Mouse (Mus musculus) lung, postnatal 14 days (tissue): ENCODE data around the gene Apold1.

Experiments
- DNase-seq: peaks from one replicate; pipeline ENCODE4 v3.0.0; 2021

Gene Apold1

GRCm38 (mm10) chr6:134981231-134982062 is at the start of gene Apold1:
Gene Apold1, plus strand, starts transcription at chr6:134981718.
- peak; percentile 25 for DNase-seq

DNA sequence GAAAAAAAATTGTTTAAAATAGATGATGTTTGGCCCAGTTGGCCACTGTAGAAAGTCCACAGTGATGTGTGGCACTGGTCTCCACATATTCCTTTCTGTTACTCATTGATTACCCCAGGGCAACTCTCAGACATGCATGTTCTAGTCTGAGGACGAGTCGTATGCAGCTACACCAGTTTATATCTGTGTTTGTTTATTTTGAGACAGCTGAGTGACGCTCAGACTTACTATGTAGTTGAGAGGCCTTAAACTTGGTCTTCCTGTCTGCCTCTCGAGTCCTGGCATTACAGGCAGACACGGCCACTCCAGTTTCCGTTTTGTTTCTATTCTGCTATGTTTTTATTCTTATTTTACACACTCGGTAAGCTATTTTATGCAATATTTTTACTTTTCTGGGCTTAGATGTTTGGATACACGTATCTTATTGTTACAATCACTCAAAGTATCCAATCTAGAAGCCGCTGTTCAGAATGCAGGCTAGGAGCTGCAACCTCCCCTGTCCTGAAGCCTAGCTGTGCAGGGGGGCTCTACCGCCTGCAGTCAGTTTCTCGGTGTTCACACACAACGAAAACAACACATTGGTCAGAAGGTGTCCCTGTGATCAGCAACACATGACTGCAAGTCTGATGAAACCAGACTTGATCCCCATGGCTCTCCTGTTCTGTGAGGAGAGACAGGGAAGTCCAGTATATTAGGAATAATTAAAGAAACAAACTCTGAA is 48.9 kb upstream of the Apold1 start:
- no peak for DNase-seq

GRCm38 (mm10) chr6:134933207-134933558 is 48.3 kb upstream of the Apold1 start:
- no peak for DNase-seq

DNA sequence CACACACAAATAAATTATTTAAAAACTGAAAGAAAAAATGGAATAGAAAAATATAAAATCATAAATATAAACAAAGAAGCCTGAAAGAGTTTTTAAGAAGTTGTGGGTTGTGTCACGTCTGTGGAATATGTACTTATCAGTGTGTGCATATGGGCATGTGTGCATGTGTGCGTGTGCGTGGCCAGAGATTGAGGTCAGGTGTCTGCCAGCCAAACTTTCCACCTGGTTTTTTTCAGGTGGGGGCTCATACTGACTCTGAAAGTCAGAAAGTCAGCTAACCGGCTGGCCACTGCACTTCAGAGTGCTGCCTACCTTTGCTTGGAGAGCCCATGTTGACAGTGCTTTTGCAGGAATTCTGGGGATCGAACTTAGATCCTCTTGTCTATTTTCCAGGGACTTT is 47.2 kb upstream of the Apold1 start:
- DNase-seq: no peak

GRCm38 (mm10) chr6:134939781-134940180 is 41.7 kb upstream of the Apold1 start:
- no peak for DNase-seq

GRCm38 (mm10) chr6:134943759-134944407 is 37.6 kb upstream of the Apold1 start:
- DNase-seq: no peak

- DNase-seq: no peak
Observed at GRCm38 (mm10) chr6:134946054-134946453, 35.5 kb upstream of the Apold1 start.

GRCm38 (mm10) chr6:134946858-134947257 is 34.7 kb upstream of the Apold1 start:
- no peak for DNase-seq

DNA sequence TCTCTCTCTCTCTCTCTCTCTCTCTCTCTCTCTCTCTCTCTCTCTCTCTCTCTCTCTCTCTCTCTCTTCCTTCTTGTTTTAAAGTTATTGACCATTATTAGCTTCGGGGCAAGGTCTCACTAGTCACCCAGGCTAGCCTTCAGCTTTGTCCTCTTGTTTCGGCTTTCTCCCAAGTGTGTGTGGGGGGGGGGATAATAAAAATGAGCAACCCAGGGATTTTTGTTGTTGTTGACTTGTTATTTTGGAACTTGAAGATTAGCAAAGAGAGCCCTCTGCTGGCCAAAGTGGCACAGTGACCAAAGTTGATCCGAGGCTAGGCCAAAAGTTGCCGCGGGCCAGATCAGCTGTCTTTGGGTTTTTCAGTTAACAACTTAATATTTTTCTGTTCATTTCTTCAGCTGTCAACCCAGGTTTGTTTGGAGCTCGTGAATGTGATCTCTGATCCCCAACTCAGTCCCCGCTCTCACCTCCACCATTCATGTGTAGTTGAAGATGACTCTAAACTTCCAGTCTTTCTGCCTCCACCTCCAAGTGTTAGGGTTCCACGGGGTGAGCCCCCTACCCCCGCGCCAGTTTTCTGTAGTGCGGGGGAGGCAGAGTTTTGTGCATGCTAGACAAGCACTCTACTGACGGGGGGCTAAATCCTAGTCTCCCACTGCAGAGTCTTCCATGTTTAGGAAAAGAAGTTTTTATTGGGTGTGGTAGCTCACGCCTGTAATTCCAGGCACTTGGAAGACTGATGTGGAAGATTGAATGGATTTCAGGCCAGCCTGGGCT is 34.0 kb upstream of the Apold1 start:
- peak; percentile 77 for DNase-seq

GRCm38 (mm10) chr6:134948522-134949061 is 32.9 kb upstream of the Apold1 start:
- DNase-seq: no peak

DNA sequence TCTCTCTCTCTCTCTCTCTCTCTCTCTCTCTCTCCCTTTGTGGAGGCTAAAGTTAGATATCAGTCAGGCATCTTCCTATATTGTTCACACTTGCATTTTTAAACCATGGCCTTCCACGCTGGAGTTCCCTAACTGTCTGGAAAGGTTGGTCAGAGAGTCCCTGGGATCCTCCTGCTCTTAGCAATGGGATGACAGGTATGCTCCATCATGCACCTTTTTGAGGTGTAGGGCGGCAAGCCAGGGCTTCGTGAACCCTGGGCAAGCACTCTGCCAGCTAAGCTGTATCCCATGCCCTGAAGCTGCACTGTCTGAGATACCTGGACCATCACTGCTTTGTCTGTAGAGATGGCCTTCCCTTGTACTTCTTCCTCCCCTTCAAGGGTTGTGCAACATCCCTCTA is 32.3 kb upstream of the Apold1 start:
- no peak for DNase-seq

DNA sequence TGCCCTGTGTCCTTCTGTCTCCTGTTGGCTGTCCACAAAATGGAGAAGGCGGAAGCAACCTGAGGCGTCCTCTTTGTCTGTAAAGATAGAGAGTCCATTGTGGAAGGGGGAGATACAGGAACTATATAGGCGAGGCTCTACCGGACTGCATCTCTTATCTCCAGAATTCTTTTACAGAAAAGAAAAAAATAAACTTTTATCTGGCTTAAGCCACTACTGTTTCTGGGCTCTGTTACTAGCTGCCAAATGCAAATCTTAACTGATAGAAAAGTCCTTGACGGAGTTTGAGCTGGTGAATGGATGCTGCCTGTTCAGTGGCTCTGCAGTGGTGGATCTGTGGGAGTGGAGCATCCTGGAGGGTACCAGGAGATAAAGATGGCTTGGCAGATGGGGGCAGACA is 30.2 kb upstream of the Apold1 start:
- DNase-seq: no peak

GRCm38 (mm10) chr6:134953976-134954375 is 27.5 kb upstream of the Apold1 start:
- DNase-seq: no peak

DNA sequence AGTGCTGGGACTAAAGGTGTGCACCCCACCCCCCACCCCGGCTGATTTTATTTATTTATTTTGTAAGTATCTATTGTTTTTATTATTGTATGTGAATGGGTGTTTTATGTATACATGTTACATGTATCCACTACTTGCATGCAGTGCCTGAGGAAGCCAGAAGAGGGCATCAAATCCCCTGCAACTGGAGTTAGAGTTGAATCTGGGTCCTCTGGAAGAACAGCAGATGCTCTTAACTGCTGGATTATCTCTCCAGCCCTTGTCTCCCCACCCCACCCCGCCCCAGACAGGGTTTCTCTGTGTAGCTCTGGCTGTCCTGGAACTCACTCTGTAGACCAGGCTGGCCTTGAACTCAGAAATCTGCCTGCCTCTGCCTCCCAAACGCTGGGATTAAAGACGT is 25.1 kb upstream of the Apold1 start:
- DNase-seq: no peak

- no peak for DNase-seq
Observed at GRCm38 (mm10) chr6:134961286-134961685, 20.2 kb upstream of the Apold1 start.

GRCm38 (mm10) chr6:134961858-134962517 is 19.5 kb upstream of the Apold1 start:
- DNase-seq: no peak

DNA sequence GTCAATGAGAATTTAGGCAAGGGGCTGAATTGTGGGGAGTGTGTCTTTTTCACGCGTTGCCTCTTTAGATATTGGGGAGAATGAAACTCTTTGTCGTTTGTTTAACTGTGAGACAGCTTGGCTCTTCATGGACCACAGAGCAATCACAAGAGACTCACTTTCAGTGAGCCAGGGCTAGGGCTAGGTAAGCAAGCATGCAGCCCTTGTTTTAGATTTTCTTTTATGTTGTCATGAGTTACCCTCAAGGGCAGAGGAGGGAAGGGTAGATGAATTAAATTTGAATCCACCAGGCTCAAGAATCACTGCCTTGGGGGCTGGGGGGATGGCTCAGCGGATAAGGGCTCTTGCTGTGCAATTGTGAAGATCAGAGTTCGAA is 19.0 kb upstream of the Apold1 start:
- no peak for DNase-seq

- no peak for DNase-seq
Observed at GRCm38 (mm10) chr6:134963910-134964309, 17.6 kb upstream of the Apold1 start.

GRCm38 (mm10) chr6:134966681-134967080 is 14.8 kb upstream of the Apold1 start:
- no peak for DNase-seq

GRCm38 (mm10) chr6:134968326-134968725 is 13.2 kb upstream of the Apold1 start:
- DNase-seq: no peak

- DNase-seq: no peak
Observed at GRCm38 (mm10) chr6:134969498-134969897, 12.0 kb upstream of the Apold1 start.

DNA sequence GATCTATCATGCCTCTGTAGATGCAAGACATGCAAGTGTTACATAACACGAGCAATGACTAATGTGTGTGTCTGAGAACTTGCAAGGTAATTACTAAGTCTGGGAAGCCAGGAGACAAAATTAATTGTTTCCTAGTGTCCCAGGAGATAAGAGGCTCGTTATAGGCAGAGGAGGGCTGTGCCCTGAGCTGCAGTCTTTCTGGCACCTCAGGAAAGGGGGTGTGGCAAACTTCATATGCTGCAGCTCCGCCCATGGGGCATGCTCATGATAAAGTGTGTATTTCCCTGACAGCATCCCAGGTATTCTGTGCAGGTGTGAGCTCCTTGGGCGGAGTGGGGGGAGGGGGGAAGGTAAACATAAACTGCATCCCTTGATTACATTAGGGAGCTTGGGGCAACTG is 9.4 kb upstream of the Apold1 start:
- no peak for DNase-seq
